Mouse (Mus musculus) brain, embryonic 14.5 days (tissue): ENCODE measurements at regions not wholly inside any gene's neighbourhood (a gene's known extent, or its start where the extent isn't known, plus 50 kb on each side); places are given as distances from the start of the nearest gene placed in this dataset.

Experiments used
- CTCF ChIP-seq: fragments of 200-500 bp; IDR thresholded peaks from 2 replicates; pipeline ENCODE4 v1.5.1; 2012; ENCODE audit warnings: inconsistent platforms, mild to moderate bottlenecking, moderate library complexity, borderline replicate concordance; ENCODE audit not compliant: insufficient read depth, insufficient read length; ENCODE audit errors: extremely low read depth
- POLR2A ChIP-seq: fragments of 200-500 bp; IDR thresholded peaks from 2 replicates; pipeline ENCODE4 v1.6.1; 2012; ENCODE audit warnings: mild to moderate bottlenecking, inconsistent platforms, borderline replicate concordance; ENCODE audit not compliant: poor library complexity, insufficient read depth, insufficient read length, severe bottlenecking; ENCODE audit errors: extremely low read depth

DNA sequence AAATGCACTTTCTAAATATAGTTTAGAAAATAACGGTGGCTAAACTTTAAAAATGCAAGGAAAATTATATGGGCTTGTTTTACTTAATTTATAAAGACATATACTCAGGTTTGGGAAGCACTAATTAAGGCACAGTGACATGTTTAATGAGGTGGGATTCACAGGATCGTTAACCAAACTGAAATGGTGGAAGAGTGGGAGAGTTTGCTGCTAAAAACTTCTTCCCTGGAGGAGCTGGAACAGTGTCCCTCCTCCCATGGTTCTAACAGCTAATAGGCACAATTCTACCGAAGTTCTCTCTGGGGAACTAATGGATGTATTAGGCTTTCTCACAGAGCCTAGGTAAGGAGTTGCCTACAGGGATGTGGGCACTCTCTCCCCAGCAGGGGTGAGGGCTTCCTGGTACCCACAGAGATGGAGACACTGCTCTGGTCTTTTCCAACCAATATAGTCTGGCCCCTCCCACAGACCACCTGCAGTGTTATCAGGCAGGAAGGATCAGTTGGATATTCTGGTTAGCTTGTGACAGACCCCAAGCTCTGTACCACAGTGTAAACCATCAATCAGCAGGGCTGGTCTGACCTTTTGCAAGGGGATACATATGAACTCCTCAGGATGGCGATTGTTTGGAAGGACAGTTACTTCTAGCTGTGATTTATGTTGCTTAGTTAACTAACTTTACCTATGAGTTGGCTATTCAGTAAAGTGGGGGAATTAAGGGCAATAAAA lies 309.0 kb upstream of the Zic4 start:
- no peak for TF ChIP-seq CTCF
- no peak for TF ChIP-seq POLR2A
